Mouse (Mus musculus): ENCODE data around the gene Rasgef1b.

GRCm38 (mm10) chr5:99240501-99240900 is 488.4 kb downstream of the Rasgef1b start:
- TF ChIP-seq REST (IDR thresholded peaks at IDR 0.05; ENCODE audit: insufficient read depth, insufficient read length) = no peak
- no peak for TF ChIP-seq E2F4 (IDR thresholded peaks at IDR 0.05; ENCODE audit: insufficient read depth)
- no peak for TF ChIP-seq POLR2A (IDR thresholded peaks at IDR 0.05; ENCODE audit: insufficient read length, low read depth)
- no peak for TF ChIP-seq POLR2AphosphoS2 (IDR thresholded peaks at IDR 0.05; ENCODE audit: insufficient read length, low read depth)
- no peak for TF ChIP-seq USF1 (IDR thresholded peaks at IDR 0.05; ENCODE audit: low read depth)
- no peak for TF ChIP-seq TCF12 (IDR thresholded peaks at IDR 0.05; ENCODE audit: insufficient read depth, poor library complexity, severe bottlenecking)
- TF ChIP-seq MAX (IDR thresholded peaks at IDR 0.05; ENCODE audit: low read depth) = no peak
- TF ChIP-seq TCF3 (IDR thresholded peaks at IDR 0.05; ENCODE audit: insufficient read length, low read depth) = no peak
- TF ChIP-seq MYOG (IDR thresholded peaks at IDR 0.05; ENCODE audit: control insufficient read depth in 1 of 3, insufficient read depth in 1 of 3, insufficient read length in 2 of 3, low read depth in 2 of 3) = no peak
- TF ChIP-seq CEBPB (IDR thresholded peaks at IDR 0.05; ENCODE audit: insufficient read depth, poor library complexity, severe bottlenecking) = no peak
- TF ChIP-seq MYOD1 (IDR thresholded peaks at IDR 0.05; ENCODE audit: control insufficient read depth in 1 of 3, insufficient read length in 2 of 3, low read depth in 2 of 3) = no peak
